Mouse (Mus musculus) kidney, postnatal 25 days (tissue): ENCODE measurements around the gene Dock1.

Experiments used
- DNase-seq, 2 experiments: peaks; one replicate each; pipeline ENCODE4 v3.0.0; 2021; ENCODE audit warnings: mixed read lengths in 2 of 2

The Dock1 gene

GRCm38 (mm10) chr7:134670312-134671002 lies at the start of gene Dock1:
Dock1 (plus strand) TSS chr7:134670654.
- peak; percentile 85 to 90 for DNase-seq

DNA sequence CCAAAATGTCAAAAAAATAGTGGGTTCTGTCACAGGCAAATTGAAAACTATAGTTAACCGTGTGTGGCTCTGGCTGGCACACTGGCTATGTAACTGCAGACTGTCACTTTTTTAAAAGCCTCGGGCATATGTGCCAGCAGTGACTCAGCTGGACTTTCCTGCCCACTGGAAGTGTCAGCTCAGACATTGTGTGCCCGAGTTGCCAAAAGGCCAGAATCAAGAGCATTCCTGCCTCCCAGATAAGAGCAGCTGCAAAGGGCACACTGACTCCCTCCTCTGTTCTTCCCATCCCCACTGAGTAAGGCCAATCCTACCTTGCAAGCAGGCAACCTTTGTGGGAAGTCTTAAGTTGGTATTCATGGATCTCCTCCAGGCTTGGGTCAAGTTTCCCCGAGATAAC lies 42.5 kb upstream of the Dock1 start:
- DNase-seq = no peak

- DNase-seq = peak; percentile 25 to 45
Observed at GRCm38 (mm10) chr7:134650246-134650830, 20.1 kb upstream of the Dock1 start.

DNA sequence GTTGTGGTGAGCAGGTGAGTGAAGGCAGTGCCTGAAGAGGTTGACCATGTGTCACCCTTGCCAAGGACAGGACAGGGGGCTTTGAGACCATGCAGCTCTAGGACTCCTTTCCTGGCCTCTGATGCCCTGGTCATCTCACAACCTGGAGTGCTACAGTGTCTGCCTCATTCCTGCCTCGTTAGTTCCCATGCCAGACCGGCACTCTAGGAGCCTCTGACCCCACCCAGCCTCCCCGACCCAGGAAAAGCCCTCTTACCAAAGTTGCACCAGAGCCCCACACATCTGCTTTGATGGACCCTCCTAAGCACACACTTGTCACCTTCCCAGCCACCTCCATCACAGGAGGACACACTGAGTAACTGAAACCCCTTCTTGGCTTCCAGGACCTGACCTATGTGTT lies 19.4 kb upstream of the Dock1 start:
- no peak for DNase-seq

DNA sequence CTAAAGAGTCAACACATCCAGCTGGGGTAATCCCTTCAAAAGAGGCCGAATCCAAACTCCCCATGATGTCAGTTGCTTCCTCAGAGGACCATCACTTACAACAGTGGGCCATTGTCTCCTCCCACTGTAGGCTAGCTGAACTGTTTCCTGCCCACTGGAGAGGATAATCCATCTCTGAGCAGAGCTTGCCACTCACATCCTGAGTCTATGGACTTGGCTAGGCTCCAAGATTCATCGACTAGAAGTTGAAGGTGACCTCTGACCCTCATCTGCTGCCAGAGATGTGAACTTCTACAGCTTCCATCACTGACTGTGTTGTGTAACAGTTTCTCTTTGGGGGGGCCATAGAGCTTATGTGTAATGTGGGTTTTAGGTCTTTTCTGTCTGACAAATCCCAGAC lies 7.2 kb upstream of the Dock1 start:
- DNase-seq = no peak

DNA sequence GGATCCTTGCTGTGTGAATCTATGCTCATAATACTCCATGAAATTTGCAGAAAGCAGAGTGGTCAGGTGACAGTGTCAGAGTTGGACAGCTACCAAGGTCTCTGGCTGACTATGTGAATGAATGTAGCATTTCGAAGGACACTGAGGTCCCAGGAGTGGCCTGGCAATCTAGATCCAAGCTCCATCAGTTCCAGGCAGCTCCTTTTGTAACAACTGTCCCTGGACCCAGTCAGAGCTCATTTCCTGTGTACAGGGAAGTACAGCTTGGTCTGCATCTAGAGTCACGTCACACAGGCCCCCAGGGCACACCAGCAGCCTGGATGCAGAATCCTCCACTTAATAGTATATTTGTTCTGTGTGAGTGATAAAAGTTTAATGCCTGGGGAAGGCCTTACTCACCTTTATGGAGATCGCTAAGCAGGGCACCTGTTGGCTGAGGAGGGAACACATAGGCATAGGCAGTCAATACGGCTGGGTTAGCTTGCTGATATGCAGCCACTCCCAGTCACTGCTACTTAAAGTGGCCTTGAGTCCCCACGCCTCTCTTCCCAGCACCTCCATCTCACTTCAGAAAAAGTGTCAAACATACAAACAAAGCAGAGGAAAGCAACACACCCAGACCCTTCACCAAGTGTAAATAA lies 4.7 kb upstream of the Dock1 start:
- DNase-seq = no peak

GRCm38 (mm10) chr7:134667271-134667702 lies 3.2 kb upstream of the Dock1 start:
- DNase-seq = no peak

DNA sequence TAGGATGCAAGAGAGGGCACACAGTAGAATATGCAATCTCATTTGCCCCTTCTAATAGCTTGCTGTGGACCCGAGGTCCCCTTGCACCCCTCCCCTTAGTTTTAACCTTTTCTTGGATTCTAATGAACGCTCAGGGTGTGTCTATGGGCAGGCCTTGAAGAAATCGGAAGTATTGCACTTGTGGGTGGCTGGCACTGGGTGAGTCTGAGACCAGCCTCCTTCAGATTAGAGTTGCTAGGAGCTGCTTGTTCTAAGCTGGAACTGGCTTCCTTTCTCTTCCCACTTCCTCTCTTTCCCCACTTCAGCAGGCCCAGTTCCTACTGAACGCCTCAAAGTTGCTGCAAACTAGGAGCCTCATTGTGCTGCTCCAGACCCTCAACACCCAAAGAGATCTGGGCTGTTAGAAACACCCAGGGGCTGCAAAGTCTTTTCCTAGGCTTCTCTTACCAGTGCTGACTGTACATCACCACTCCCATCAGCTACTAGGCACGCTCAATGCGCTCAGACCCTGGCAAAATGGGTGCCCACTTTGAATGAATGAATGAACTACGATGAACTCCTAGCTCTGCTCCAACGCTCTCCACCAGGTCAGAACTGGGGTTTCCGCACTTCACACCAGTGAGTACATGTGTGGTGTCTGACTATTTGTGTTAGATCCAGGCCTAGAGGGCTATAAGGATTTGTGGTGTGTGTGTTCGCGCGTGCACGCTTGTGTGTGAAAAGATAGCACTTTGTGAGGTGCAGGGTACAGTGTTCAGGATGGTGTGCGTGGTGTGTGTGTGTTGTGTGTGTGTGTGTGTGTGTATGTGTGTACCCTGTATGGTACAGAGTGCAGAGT lies 761 bp upstream of the Dock1 start:
- DNase-seq = no peak

DNA sequence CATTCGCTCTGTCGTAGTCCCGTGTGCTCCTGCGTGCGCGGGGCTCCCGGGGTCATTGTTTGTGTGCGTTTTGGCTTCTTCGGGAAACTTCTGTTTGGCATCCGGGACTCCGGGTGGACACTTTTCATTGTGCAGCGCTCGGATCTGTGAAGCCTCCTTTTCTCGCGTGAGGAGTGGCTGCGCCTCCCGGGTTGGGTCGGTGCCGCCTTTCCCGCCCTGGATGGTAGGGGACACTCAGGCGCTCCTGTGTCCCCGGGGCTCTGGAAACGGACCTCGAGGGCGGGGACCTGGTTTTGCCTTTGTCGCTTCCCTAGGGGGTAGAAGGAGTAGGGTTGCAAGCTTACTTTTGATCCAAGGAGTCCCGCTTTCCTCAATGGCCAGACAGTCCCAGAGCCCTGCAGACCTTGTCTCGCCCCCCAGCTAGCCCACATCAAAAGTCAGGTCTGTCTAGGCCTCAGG lies 578 bp downstream of the Dock1 start:
- DNase-seq = peak; percentile 41 to 68

GRCm38 (mm10) chr7:134671467-134671901 lies 1.0 kb downstream of the Dock1 start:
- peak; percentile 38 to 64 for DNase-seq

DNA sequence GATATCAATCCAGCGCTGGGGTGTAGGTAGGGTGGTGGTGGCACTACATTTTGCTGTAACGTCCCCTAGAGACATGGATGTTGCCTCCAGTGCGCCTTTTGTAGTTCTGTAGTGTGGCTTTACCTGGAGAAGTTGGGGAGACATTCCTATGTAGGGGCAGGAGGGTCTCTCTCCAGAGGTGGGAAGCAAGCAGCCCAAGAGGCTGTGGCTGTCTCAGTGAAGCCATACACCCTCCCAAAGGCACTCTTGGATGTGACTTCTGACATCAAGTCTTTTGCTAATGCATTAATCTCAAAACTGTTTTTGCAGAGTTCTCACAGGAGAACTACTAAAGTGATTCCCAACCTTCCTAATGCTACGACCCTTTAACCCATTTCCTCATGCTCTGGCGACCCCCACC lies 2.7 kb downstream of the Dock1 start:
- DNase-seq = no peak

DNA sequence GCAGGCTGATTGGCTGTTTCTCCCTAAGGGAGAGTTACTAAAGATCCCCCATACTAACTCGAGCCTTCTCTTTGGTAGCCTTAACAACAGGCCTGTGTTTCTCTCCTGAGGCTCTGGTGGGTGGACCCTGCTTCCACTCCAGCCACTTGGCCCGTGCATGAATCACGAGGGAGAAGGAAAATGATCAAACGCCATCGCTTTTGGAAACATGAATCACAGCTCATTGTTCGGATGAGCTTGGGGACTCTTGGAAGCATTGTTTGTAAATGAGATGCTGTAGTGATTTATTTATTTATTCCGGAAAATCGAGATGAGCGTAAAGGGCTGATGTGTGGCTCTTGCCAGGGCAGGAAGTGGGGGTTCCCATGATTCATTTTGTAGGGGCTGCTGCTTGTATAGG lies 3.5 kb downstream of the Dock1 start:
- DNase-seq = peak; percentile 42 to 69

DNA sequence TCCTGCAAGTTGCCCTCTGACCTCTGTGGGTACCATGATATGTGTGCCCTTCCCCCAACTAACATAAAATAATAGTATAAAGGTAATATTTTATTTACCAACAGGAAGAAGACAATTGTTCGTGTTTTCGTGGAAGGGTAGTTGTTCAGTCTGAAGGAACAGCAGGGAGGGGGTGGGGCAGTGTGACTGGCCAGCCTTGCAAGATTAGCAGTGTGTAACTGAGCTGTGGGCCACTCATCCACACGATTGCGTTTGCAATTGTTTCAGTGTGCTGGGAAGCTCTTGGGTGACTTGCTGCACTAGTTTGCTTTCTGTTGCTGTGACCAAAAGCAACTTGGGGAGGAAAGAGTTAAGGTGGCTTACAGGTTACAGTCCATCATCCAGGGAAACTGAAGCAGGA lies 7.4 kb downstream of the Dock1 start:
- no peak for DNase-seq

DNA sequence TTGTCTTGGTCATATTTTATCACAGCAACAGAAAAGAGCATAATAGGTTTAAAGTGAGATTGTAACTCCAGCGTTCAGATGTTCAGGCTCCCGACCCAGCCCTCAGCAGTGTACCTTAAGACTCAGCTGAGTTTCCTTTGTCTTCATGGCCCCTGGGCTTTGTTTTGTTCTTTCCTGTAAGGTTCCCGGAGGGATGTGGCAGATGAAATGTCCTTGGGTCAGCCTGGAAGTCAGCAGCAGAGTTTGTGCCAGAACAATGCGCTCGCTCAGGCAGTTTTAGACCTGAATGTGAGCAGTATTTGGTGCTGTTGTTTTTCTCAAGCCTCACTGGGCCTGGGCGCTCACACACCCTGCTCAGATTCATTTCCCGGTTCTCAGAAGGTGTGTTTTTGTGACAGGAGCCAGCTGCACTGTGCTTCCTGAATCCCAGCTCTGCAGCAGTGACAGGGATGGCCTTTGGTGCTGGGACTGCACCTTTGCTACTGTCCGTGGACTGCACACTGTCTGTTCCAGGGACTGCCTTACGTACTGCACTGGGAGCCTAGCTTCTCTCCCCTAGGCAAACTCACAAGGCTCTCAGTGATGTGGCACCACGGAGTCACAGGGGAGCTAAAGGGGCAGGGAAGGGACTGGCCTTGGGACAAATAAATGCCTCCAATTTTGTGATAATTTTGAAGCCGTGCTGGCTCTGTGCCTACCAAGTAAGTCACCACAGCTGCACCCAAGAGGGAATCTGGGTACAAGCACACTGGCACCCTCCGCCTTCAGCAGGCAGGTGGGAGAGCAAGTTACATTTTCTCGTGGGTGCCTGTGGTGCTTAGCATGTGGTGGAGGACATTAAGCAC lies 9.1 kb downstream of the Dock1 start:
- peak; percentile 39 to 61 for DNase-seq

DNA sequence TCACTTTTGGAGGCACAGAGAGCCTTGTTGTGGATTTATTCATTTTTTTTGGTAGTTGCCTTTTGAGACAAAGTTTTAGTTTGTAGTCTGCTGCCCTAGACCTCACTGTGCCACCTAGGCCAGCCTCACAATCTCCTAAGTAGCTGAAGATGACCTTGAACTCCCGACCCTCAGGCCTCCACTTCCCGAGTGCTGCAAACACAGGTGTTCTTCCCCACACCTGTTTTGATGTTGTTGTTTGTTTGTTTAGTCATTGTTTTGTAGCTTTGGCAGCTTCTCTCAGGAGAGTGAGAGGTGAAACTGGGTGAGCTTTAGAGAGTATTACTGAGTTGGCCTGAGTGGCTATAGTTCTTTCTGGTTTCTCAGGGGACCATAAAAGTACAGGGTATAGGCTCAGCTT lies 9.7 kb downstream of the Dock1 start:
- no peak for DNase-seq

DNA sequence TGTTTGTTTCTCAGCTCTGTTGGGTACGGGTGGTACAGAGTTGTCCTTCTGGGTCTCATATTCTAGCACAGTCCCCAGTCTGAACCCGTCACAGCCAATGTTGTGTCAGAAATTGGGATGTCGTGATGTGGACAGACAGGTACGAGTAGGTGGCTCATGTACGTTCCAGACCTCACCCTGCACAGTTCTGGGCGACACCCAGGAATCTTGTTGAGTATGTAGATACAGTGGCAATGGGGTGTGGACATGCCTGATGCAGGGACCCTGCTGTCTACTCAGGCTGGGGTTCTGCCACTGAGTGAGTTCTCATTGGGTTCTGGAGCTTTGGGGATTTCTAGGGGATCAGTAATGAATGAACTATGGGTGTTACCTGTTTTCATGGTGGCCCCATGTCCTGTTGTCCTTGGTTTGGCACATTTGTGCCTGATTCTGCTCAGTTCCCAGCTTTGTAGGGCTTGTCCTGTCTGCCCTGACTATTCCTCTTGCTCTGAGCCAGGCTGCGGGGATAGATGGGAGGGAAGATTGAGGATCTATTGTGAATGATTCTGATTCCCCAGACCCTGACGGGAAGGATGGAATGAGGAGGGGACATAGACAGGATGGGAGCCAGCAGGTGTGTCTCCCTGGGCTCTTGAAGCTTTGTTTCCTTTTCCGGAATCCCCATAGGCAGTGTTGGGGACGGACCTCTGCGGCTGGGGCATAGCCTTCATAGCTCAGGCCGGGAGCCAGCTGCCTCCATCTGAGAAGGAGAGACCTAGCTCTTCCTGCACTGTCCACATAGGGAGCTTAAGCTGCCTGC lies 11.5 kb downstream of the Dock1 start:
- DNase-seq = peak in 1 of 2 experiments; percentile 20

- no peak for DNase-seq
Observed at GRCm38 (mm10) chr7:134688332-134688731, 17.9 kb downstream of the Dock1 start.

DNA sequence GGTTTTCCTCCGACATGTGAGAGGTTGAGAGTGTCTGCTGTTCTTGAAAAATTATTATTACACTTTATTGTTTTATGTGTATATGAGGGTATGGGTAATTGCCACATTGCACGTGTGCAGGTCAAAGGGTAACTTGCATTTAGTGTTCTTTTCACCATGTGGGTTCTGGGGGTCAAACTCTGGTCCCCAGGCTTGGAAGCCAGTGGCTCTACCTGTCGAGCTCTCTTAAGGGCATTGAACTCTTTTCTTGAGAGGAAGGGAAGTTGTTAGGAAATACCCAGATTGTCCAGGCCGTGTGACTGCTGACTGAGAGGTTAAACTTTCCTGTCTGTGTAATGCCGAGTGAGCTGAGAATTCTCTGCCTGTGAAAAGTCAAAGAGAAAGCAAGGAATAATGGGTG lies 19.7 kb downstream of the Dock1 start:
- DNase-seq = no peak

DNA sequence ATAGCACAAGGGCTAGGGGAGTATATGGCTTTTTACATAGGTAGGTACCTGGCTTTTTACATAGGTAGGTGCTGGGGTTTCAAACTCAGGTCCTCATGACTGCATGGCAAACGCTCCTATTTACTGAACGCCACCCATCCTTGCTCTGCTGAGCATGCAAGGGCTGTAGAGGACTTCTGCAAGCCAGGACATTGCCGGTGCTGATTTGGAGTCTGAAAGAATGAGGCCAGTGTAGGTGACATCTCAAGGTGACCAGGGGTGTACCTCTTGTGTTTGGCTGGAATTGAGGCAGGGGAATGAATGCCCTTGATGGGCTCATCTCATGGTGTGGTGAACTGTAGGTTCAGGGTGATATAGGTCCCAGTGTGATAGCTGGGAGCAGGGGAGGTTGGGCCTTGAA lies 20.4 kb downstream of the Dock1 start:
- no peak for DNase-seq

DNA sequence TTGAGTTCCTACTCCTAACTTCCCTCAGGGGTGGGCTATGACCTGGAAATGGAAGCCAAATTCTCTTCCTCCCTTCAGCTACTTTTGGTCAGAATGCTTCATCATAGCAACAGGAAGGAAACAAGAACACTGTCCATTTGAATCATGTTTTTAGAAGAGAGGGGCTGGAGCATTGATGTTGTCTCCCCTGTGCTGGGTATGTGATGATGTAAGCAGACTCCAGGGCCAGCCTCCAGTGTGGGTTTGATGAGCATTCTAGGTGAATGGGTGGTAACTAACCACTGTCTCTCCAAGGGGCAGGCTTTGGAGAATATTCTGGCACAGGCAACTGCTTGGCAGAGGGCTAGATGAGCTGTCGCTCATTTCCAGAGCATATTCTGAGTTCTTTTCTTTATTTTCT lies 22.9 kb downstream of the Dock1 start:
- no peak for DNase-seq

DNA sequence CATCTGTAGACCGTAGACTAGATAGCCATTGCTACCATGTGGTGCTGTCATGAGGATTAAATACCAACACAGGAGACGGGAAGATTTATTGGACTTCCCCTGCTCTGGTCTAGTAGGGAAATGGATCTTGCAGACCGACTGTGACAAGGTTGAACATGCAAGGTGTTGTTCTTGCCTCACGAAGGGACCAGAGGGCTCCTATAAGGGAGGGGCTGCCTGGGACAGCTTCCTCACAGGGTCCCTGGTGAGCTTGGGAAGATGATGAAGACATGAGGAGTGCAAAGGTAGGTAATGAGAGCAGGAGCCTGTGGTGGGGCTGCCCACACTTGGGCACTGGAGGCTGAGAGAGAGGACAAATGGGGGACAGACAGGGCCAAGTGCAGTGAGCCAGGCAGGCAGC lies 25.0 kb downstream of the Dock1 start:
- DNase-seq = no peak
